Mouse (Mus musculus) left cerebral cortex, postnatal 10 days (tissue): Measurements from ENCODE around the gene Arhgef10l. TPM values are rescaled to one million over a fixed set of nuclear protein-coding genes. Genes with fewer than 3 reads are reported as not detected.

Experiments
- DNase-seq, 2 experiments: peaks; one replicate each; pipeline ENCODE4 v3.0.0; 2021 to 2022; ENCODE audit warnings: low spot score in 2 of 2, mixed read lengths in 1 of 2; ENCODE audit errors: extremely low spot score in 1 of 2
- intact Hi-C: fragments of 180-260 bp; cut with DNase I; formaldehyde crosslinking; loops from one replicate; pipeline ENCODE4 v1.15.1; 2025
- total RNA-seq, 2 experiments: library from RNA; stranded (reverse); gene quantifications; 2 replicates each; pipeline ENCODE4 v1.2.3; 2021

Gene Arhgef10l
- total RNA-seq, 2 experiments from 2014 or later = 47.9 to 51.6 TPM

DNA sequence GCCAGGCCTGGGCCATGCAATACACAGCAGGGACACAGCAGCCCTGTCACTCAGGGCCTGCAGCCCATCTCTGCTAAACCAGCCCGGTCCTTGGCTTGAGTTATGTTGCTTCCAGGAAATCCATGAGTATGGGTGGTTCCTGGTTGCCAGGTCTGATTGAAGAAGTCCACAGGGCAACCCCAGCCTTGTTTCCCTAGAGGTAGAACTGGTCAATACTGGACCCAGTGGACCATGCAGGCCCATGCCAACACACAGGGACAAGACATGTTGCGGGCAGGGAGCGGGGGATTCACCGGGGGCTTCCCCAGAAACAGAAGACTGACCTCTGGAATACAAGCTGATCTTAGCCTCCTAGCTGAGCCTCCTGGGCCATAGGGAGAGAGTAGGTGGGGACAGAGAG lies 142.9 kb downstream of the Arhgef10l start:
- intact Hi-C loops = no loop called here
- no peak for DNase-seq

DNA sequence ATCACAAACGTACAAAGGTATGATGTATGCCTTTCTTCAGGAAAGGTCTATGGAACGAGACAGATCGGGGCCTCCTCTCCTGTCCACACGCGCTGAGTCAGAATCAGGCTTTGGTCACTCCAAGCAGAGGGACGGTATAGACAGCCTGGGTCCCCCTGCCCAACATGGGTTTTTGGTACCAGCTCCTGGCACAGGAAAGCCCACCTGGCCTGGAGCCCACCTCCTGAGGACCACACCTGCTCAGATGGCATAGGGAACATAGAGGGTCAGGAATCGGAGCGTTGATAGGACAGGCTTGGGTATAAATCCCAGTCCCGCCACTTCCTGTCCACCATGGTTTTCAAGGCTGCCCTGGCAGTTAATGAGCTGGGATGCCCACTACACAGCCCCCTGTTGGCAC lies 145.1 kb downstream of the Arhgef10l start:
- DNase-seq = no peak
- intact Hi-C loops = no loop called here

DNA sequence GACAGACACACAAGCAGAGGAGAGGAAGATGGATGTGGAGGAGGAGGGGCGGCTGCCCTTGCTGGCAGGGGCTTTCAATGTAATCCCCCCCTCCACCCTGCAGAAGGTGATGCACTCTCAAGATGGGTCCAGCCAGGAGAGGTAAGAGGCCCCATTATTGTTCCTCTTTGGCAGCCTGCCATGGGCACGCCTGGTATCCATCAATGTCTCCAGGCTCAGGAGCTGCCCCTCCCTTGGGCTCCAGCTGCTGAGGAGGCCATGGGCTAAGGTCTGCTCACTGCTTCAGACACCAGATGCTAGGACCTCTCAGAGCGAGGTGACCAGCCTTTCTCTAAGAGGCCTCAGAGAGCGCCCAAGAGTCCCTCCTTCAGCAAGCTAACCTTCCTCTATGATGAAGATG lies 152.0 kb downstream of the Arhgef10l start:
- intact Hi-C loops = no loop called here
- no peak for DNase-seq

DNA sequence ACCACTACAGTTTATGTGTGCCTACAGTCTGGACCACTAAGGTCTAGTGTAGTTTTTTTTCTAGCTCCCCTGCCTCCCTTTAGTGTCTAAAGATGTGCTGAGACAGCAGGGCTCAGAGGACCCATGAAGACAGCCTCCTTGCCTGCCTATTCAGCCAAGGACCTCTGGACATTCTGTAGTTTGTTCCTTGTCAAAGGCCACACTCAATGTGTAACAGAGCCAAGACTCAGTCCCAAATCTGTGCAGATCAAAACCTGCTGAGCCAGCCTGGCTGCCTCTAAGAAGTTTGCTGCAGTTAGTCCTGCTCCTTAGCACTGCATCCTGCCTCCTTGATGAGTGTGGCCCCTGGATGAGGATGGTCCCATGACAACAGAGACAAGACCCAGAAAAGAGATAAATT lies 156.0 kb downstream of the Arhgef10l start:
- DNase-seq = no peak
- intact Hi-C loops = no loop called here

DNA sequence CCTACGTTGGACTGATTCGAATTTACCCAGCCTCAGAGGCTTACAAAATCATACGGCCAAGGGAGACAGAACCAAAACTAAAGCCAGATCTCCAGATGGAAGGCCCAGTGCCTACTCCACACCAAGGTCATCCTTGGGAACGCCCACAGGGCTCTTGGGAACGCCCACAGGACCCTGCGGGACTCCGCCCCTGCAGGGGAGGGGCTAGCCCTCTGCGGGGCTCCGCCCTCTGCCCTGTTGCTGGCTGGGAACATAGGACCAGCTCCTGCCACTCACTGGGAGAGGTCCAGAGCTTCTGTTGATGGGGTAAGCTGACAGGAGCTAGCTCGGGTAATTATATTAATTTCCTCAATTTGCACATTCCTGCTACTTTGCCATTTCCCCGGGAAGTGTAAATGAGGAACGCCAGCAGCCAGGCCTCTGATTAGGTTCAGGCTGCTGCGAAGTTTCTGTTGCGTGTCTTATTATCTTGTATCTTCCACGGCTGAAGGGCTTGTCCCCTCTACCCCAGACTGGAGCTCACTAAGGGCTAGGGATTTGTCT lies 158.6 kb downstream of the Arhgef10l start:
- DNase-seq = no peak
- intact Hi-C loops = no loop called here

DNA sequence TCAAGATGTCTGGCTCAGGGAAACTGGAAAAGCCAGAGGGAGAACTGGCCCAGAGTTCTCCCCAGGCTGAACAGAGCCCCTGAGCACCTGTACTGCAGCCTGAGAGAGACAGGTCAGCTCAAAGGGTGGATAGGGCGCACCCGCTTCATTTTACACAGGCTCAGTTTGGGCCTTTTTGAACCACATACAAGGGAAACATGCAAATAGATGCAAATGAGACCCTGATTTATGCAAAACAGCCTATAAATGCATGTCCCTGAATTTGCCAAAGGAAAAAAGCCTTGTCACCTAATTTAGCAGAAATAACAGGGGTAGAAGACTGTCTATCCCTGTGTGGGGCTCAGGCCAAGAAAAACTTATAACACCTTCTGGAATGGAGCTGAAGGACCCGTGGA lies 160.2 kb downstream of the Arhgef10l start:
- no peak for DNase-seq
- intact Hi-C loops = no loop called here

DNA sequence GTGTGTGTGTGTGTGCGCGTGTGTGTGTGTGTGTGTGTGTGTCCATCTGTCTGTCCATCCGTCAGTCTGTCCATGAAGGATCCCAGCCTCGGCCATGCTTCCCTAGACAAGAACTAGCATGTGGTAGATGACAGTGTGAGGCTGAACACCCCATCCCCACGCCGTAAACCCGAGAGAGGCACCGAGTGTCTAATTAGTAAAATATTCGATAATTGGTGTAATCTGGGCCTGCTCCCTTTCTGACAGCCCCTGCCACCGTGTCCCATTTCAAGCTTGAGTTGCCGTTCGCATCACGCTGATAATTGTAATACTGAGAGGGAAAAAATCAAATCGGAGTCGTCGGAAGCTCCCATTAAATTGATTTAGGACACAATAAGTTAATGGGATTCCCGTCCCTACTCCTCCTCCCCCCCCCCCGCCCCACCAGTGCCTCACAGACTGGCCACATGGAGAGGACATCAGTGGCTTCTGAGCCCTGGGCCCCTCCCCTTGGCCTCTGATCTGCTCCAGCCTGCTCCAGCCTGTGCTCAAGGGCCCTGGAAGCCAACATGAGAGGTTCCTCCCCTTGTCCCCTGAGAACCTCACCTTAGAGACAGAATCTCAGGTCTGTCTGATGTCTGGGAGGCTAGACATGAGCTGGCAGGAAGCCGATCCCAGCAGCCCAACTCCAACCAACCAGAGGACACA lies 160.7 kb downstream of the Arhgef10l start:
- intact Hi-C loops = no loop called here
- DNase-seq = no peak

DNA sequence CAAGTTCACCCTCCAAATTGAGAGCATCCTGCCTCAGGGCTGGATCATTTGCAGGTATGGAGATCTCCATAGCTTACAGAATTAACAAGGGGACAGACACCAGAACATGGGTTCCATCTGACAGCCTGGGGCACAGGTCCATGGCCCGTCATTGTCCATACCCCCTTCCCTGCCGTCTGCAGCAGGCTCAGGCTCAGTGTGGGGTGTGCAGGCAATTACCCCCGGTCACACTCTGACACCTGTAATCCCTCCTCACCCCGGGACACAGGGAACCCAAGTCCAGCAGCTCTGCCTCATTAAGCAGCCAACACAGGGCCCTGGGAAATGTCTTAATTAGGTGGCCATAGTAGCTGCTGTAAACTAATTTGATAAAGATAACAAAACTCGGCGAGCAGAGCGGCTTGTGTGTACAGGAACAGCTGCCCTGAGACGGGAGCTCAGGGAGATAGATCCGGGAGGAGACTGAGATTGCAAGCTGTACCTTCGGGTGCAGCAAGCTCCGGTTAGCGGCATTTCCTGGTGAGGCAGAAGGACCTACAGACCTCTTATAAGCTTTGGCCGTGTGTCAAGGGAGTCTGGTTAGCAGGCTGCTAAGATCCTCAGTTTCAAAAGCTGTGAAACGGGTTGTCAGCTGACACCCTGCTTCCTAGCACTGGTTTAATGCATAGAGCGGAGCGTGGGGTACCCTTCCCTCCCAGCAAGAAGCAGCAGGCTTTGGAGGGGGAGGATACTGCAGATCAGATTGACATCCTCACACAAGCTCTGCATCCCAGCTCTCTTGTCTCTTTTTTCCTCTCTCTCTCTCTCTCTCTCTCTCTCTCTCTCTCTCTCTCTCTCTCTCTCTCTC lies 161.5 kb downstream of the Arhgef10l start:
- intact Hi-C loops = no loop called here
- no peak for DNase-seq

DNA sequence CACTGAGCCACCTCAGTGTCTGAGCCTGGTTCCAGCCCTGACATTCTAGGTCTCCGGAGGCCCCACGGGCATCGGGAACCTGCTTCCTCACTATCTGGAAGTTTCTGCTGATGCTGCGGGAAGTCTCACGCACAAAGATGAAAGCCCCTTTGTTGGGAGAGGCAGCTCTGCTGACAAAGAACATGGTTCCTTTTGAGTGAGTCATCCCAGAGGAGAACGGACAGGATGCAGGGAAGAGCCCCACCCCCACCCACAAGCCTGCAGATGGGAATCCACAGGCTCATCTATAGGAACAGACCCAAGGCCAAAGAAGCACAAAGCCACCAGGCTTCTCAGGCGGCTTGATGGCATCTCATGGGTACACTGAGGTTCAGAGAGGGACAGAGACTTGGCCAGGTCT lies 165.0 kb downstream of the Arhgef10l start:
- intact Hi-C loops = no loop called here
- DNase-seq = no peak

DNA sequence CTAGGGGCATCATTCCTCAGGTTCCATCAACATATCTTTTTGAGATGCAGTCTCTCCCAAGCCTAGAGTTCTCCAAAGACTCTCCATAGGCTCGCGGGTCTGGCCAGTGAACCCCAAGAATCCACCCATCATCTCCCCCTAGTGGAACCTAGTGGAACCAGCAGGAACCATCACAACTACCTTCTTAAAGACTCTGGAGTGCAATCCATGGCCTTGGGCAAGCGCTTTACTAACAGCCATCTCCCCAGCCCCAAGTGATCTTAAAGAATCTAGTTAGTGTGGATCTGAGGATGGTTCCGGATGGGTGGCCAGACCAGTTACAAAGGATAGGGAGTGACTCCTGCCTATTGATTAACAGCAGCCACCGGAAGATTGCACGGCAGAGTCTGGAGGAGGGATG lies 166.2 kb downstream of the Arhgef10l start:
- intact Hi-C loops = no loop called here
- DNase-seq = no peak

DNA sequence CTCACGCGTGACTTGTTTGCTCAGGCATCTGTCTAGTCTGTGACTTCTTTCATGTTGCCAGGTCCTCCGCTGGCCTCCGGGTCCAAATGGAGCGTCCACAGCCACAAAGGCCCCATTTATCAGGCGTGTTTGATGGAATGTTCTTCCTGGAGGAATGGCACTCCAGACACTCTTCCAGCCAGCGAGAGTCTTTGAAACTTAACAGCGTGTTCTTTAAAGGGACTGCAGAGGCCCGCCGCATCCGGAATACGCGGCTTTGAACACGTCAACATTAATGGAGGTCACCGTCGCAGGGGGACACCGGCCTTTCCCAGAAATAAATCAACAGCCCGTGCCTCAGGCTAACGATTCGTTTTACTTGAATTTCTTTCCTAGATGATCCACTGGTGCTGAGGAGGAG lies 168.6 kb downstream of the Arhgef10l start:
- DNase-seq = no peak
- intact Hi-C loops = no loop called here

DNA sequence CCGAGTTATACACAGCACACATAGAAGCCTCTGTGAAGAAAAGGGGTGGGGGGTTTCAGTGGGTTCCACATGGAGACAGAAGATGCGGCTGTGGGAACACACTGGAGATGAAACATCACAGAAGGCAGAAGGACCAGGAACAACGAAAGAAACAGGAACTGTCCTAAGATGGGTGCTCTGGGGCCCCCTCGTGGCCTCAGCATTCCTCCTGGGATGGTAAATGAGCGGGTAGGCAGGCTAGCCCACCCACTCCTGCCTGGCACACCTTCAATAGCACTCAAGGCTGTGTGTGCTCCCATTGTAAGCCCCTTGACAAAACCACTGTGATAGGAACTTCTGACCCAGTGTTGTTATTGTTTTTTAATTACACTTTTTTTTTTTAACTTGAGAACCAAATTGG lies 174.3 kb downstream of the Arhgef10l start:
- no peak for DNase-seq

DNA sequence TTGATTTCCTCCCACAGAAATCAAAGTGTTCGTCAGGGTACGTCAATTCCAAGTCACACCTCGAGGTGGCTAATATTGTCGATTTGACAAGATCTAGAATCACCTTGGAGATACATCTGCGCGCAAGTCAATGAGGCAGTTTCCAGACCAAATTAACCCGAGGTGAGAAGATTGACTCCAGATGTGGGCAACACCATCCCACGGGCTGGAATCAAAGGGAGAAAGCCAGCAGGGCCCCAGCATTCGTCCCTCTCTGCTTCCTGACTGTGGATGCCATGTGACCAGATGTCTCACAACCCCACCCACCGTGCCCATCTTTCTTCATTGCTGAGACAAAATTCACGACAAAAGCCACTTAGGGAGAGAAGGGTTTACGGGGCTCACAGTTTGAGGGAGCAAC lies 180.4 kb downstream of the Arhgef10l start:
- DNase-seq = no peak
- intact Hi-C loops = no loop called here

More for the DNA sequence above, 174.3 kb downstream of the Arhgef10l start:
- intact Hi-C loops = no loop called here

DNA sequence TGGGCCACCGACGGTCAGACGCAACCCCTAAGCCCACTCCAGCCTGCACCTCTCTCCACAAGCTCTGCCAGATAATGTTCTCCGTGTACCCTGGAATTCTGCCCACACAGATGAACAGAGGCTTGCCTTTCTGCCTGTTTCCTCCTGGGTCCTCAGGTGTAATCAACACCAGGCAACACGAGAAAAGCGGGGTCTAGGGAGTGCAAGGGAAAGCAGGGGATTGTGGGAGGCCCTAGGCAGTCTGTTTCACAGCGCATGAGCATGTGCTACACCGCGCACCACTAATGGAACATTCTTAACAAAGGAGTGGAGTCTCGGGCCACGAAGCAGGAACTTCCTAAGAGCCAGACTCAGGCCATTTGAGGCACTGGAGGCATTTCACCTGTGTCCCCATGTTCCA lies 182.7 kb downstream of the Arhgef10l start:
- intact Hi-C loops = no loop called here
- no peak for DNase-seq

DNA sequence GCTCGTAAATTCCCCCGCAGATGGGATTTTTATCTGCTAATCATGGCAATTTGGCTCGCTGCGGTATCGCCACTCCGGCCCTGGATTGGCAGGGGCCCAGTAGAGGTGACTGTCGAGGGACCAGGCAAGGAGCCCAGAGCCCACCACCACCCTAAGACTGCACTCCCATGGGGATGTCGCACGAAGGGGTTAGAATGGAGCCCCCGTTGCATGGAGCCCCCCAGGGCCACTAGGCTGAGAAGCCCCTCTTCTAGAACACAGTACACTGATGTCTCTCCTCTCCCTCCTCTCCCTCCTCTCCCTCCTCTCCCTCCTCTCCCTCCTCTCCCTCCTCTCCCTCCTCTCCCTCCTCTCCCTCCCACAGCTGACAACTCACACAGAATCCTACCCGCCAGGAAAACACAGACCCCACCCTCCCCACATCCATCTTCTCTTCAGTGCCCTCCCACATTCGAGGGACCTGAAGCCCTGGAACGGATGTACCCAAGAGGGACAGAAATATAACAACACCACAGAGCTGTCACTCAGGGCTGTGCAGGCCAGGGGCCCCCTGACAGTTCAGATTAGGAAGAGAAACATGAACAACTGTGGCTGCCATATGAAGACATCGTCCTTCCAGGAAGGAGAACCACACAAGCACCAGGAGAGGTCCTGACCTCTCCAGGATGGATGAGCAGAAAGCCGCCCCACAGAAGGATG lies 185.3 kb downstream of the Arhgef10l start:
- no peak for DNase-seq
- intact Hi-C loops = no loop called here

DNA sequence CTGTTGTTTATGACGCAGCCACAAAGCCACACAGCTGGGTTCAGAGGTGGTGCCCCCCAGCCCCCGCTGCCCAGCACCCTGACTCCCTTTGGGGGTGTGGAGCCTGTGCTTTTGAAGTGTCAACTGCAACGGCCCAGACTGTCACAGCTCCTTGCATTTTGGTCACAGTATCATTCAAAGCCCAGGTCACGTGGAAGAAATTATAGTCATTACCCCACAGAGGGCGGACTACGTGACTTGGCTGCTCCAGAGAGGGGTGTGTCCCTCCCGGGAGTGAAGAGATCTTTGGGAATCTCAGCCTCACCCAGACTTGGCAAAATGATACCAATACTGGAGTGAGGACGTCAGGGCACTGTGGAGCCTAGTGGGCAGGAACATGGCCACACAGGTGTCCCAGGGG lies 190.6 kb downstream of the Arhgef10l start:
- intact Hi-C loops = no loop called here
- no peak for DNase-seq

DNA sequence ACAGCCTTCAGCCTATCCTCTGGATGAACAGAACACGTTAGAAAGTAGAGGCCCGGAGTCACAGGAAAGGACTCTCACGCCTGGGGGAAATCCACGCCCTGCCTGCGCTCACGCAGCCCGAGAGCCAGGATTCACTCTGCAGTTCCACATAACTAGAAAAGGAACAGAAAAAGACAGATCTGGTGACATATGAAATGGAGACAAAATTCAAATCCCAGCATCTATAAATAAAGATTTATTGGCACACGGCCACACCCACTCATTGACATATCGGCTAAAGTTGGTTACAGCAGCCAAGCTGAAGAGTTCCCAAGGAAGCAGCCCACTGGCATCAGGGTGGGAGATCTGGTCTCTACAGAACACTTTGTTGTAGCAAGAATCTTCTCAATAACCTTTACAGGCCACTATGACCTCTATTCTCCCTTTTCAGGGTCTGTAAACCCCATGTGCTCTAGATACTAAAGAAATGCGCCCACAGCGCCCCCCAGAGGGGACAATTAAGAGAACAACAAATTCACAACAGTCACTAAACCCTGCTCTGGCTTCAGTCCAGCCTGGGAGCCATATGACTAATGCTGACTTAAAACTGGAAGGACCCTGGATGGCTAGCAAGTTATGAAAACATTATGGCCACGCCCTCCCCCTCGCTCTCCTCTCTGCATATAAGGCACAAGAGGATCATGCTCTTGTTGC lies 195.9 kb downstream of the Arhgef10l start:
- intact Hi-C loops = no loop called here
- DNase-seq = peak; percentile 66 to 71

DNA sequence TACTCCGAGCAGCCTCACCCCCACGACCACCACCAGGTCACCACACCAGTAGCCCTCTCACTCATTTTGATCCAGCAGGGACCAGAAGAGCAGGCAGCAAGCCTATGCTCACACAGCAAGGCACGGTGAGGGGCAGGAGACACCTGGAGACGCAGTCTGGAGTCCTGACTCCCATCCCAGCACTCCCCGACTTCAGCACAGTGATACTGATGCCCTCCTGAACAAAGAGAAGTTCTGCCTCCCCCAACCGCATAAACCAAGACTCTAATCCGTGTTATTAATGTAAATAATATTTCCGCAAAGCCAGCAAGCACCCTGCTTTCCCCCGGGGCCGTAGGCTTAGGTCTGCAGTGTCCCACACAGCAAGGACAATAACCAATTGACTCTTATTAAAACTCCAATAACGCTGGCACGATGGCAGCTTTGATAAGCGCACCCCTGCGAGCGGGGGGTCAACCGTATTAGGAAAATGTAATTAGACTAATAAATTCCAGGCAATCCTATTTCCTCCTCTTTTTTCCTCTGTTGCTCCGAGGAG lies 198.5 kb downstream of the Arhgef10l start:
- no peak for DNase-seq
- intact Hi-C loops = no loop called here
